Mouse (Mus musculus) MEL (cell line): ENCODE measurements at regions not wholly inside any gene's neighbourhood (a gene's known extent, or its start where the extent isn't known, plus 50 kb on each side); places are given as distances from the start of the nearest gene placed in this dataset.
"Not testable (repeated sequence)": the region's sequence is repeated elsewhere in the genome, so short reads cannot be mapped to it uniquely, and the experiment has no call there.

ENCODE experiments used
- DNase-seq: peaks from one replicate; pipeline ENCODE4 v3.0.0; 2011; ENCODE audit warnings: low read depth, low spot score
- H3K27ac ChIP-seq: 2 replicates; pipeline ENCODE4 v1.5.1; 2012; ENCODE audit warnings: low read depth, mild to moderate bottlenecking, control low read depth, low read length, moderate library complexity; ENCODE audit not compliant: control insufficient read depth
- H3K27me3 ChIP-seq, 2 experiments: fragments of 150-350 bp in 1 of 2; sonication (generic) in 1 of 2; 2 replicates each; pipeline ENCODE4 v1.6.1; 2012; ENCODE audit warnings: low read length in 2 of 2, mild to moderate bottlenecking in 2 of 2, improper control_type of control experiment in 1 of 2, moderate library complexity in 1 of 2; ENCODE audit not compliant: insufficient read depth in 2 of 2, control insufficient read depth in 1 of 2
- H3K36me3 ChIP-seq, 2 experiments: 2 replicates each; pipeline ENCODE4 v1.6.1; 2012 to 2014; ENCODE audit warnings: low read length in 2 of 2, improper control_type of control experiment in 1 of 2, inconsistent platforms in 1 of 2, mild to moderate bottlenecking in 1 of 2; ENCODE audit not compliant: insufficient read depth in 2 of 2, control insufficient read depth in 1 of 2
- H3K4me1 ChIP-seq, 2 experiments: fragments of 150-350 bp in 1 of 2; sonication (generic) in 1 of 2; 2 replicates each; pipeline ENCODE4 v1.6.1; 2012; ENCODE audit warnings: low read length in 2 of 2, improper control_type of control experiment in 1 of 2, mild to moderate bottlenecking in 1 of 2; ENCODE audit not compliant: insufficient read depth in 2 of 2, control insufficient read depth in 1 of 2
- H3K4me3 ChIP-seq, 2 experiments: fragments of 150-350 bp in 1 of 2; sonication (generic) in 1 of 2; 2 replicates each; pipeline ENCODE4 v1.5.1; 2012; ENCODE audit warnings: low read depth in 2 of 2, low read length in 2 of 2, mild to moderate bottlenecking in 2 of 2, moderate library complexity in 2 of 2, control low read depth in 1 of 2, improper control_type of control experiment in 1 of 2; ENCODE audit not compliant: control insufficient read depth in 1 of 2, insufficient read depth in 1 of 2
- H3K79me2 ChIP-seq: 2 replicates; pipeline ENCODE4 v1.6.1; 2012; ENCODE audit warnings: mild to moderate bottlenecking, low read length, moderate library complexity; ENCODE audit not compliant: control insufficient read depth, poor library complexity, insufficient read depth
- H3K9ac ChIP-seq: 2 replicates; pipeline ENCODE4 v1.6.1; 2012; ENCODE audit warnings: low read depth, mild to moderate bottlenecking, control low read depth, low read length, moderate library complexity; ENCODE audit not compliant: control insufficient read depth, poor library complexity, severe bottlenecking
- H3K9me3 ChIP-seq: fragments of 150-350 bp; sonication (generic); replicated peaks from 2 replicates; pipeline ENCODE4 v1.6.1; 2012; ENCODE audit warnings: mild to moderate bottlenecking, low read length, improper control_type of control experiment, moderate library complexity; ENCODE audit not compliant: insufficient read depth
- CHD2 ChIP-seq: IDR thresholded peaks from 2 replicates; pipeline ENCODE4 v1.6.1; 2011; ENCODE audit warnings: low read length, improper control_type of control experiment
- E2F4 ChIP-seq: IDR thresholded peaks from 2 replicates; pipeline ENCODE4 v1.6.1; 2011; ENCODE audit warnings: low read depth, low read length, improper control_type of control experiment, borderline replicate concordance
- EP300 ChIP-seq, 2 experiments: IDR thresholded peaks; 2 replicates each; pipeline ENCODE4 v1.6.1; 2011; ENCODE audit warnings: improper control_type of control experiment in 2 of 2, low read length in 2 of 2, low read depth in 1 of 2, mild to moderate bottlenecking in 1 of 2
- GABPA ChIP-seq: IDR thresholded peaks from 2 replicates; pipeline ENCODE4 v1.6.1; 2012; ENCODE audit warnings: low read depth, mild to moderate bottlenecking, inconsistent platforms, low read length, improper control_type of control experiment, moderate library complexity
- KAT2A ChIP-seq: conservative IDR thresholded peaks from 2 replicates; pipeline ENCODE4 v1.6.1; 2012; ENCODE audit warnings: low read depth, low read length, improper control_type of control experiment, inconsistent platforms
- MAFK ChIP-seq: IDR thresholded peaks from 2 replicates; pipeline ENCODE4 v1.6.1; 2011; ENCODE audit warnings: low read depth, mild to moderate bottlenecking, low read length, improper control_type of control experiment, borderline replicate concordance
- MAZ ChIP-seq: IDR thresholded peaks from 2 replicates; pipeline ENCODE4 v1.6.1; 2012; ENCODE audit warnings: low read depth, mild to moderate bottlenecking, inconsistent platforms, low read length, improper control_type of control experiment
- MEF2A ChIP-seq: IDR thresholded peaks from 2 replicates; pipeline ENCODE4 v1.6.1; 2014; ENCODE audit warnings: low read depth, mild to moderate bottlenecking, inconsistent platforms, low read length, improper control_type of control experiment; ENCODE audit not compliant: poor library complexity, insufficient replicate concordance, severe bottlenecking; ENCODE audit errors: extremely low read depth
- MYB ChIP-seq: IDR thresholded peaks from 2 replicates; pipeline ENCODE4 v1.6.1; 2011; ENCODE audit warnings: mild to moderate bottlenecking, low read depth, low read length, improper control_type of control experiment
- NELFE ChIP-seq: IDR thresholded peaks from 2 replicates; pipeline ENCODE4 v1.6.1; 2011; ENCODE audit warnings: low read depth, low read length, improper control_type of control experiment
- NRF1 ChIP-seq: IDR thresholded peaks from 2 replicates; pipeline ENCODE4 v1.6.1; 2014; ENCODE audit warnings: low read depth, mild to moderate bottlenecking, inconsistent platforms, low read length, improper control_type of control experiment, moderate library complexity; ENCODE audit not compliant: poor library complexity, insufficient read depth, severe bottlenecking
- POLR2A ChIP-seq, 2 experiments: IDR thresholded peaks; 2 replicates each; pipeline ENCODE4 v1.6.1; 2011 to 2012; ENCODE audit warnings: low read length in 2 of 2, mild to moderate bottlenecking in 2 of 2, control low read depth in 1 of 2, improper control_type of control experiment in 1 of 2, low read depth in 1 of 2, moderate library complexity in 1 of 2; ENCODE audit not compliant: control insufficient read depth in 1 of 2, insufficient read depth in 1 of 2, poor library complexity in 1 of 2
- RAD21 ChIP-seq: IDR thresholded peaks from 2 replicates; pipeline ENCODE4 v1.6.1; 2011; ENCODE audit warnings: mild to moderate bottlenecking, low read depth, low read length, improper control_type of control experiment
- SIN3A ChIP-seq: IDR thresholded peaks from 2 replicates; pipeline ENCODE4 v1.6.1; 2012; ENCODE audit warnings: low read length, improper control_type of control experiment, inconsistent platforms
- TAL1 ChIP-seq: IDR thresholded peaks from 2 replicates; pipeline ENCODE4 v1.6.1; 2012; ENCODE audit warnings: mild to moderate bottlenecking, inconsistent platforms, low read length, moderate library complexity, mixed read lengths
- TBP ChIP-seq: IDR thresholded peaks from 2 replicates; pipeline ENCODE4 v1.8.0; 2011; ENCODE audit warnings: low read depth, low read length, improper control_type of control experiment
- USF2 ChIP-seq, 2 experiments: IDR thresholded peaks; 2 replicates each; pipeline ENCODE4 v1.6.1; 2011 to 2012; ENCODE audit warnings: improper control_type of control experiment in 2 of 2, low read length in 2 of 2, borderline replicate concordance in 1 of 2, inconsistent platforms in 1 of 2, low read depth in 1 of 2, mild to moderate bottlenecking in 1 of 2; ENCODE audit not compliant: insufficient read depth in 1 of 2
- ZC3H11A ChIP-seq: IDR thresholded peaks from 2 replicates; pipeline ENCODE4 v1.6.1; 2012; ENCODE audit warnings: low read depth, mild to moderate bottlenecking, inconsistent platforms, low read length, improper control_type of control experiment
- ZKSCAN1 ChIP-seq: IDR thresholded peaks from 2 replicates; pipeline ENCODE4 v1.6.1; 2012; ENCODE audit warnings: low read depth, mild to moderate bottlenecking, inconsistent platforms, low read length, improper control_type of control experiment, moderate library complexity
- ZMIZ1 ChIP-seq: IDR thresholded peaks from 2 replicates; pipeline ENCODE4 v1.6.1; 2012; ENCODE audit warnings: low read depth, mild to moderate bottlenecking, inconsistent platforms, low read length, improper control_type of control experiment, moderate library complexity
- ZNF384 ChIP-seq: IDR thresholded peaks from 2 replicates; pipeline ENCODE4 v1.6.1; 2012; ENCODE audit warnings: low read depth, mild to moderate bottlenecking, inconsistent platforms, low read length, improper control_type of control experiment

DNA sequence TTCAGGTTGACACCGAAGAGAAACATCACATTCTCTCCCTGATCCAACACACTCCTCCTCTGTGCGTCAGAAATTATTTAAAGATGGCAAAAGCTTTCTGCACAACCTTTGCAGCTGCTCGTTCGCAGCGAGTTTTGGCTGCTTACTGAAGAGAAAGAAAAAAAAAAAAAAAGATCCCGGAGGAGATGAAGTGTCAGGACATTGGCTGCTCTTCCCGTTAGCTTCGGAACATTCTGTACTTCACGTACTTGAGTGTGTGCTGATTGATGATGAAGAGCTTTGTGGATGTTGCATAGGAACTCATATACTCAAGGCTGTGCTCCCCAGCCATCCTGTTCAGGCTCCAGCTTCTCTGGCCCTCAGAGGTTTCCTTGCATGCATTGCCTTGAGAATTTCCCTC is 162.5 kb upstream of the Peli2 start:
- H3K79me2 ChIP-seq = no peaks in the 10 kb centered on the region
- no peak for DNase-seq
- no peaks in the 10 kb centered on the region for H3K9me3 ChIP-seq
- no peaks in the 10 kb centered on the region for H3K27me3 ChIP-seq
- no peak for TF ChIP-seq CHD2
- no peak for TF ChIP-seq SIN3A
- TF ChIP-seq ZKSCAN1 = no peak
- no peak for TF ChIP-seq ZMIZ1
- no peak for TF ChIP-seq POLR2A (IDR thresholded peaks at IDR 0.05; ENCODE audit: control insufficient read depth in 1 of 2, insufficient read depth in 1 of 2, low read depth in 1 of 2, low read length in 2 of 2, poor library complexity in 1 of 2)
- no peak for TF ChIP-seq MAFK
- TF ChIP-seq ZC3H11A = no peak
- TF ChIP-seq MAZ = no peak
- TF ChIP-seq USF2 (IDR thresholded peaks at IDR 0.05; ENCODE audit: borderline replicate concordance in 1 of 2, insufficient read depth in 1 of 2, low read depth in 1 of 2, low read length in 2 of 2) = no peak
- no peak for TF ChIP-seq KAT2A
- no peak for TF ChIP-seq E2F4
- no peak for TF ChIP-seq MYB
- TF ChIP-seq ZNF384 = no peak
- no peak for TF ChIP-seq MEF2A
- no peak overlapping the region for H3K4me3 ChIP-seq
- no peaks in the 10 kb centered on the region for H3K4me1 ChIP-seq
- H3K27ac ChIP-seq = no peak overlapping the region
- no peak overlapping the region for H3K9ac ChIP-seq
- no peaks in the 10 kb centered on the region for H3K36me3 ChIP-seq

- Histone ChIP-seq H3K36me3 (no peaks in the 10 kb centered on the region), H3K4me3 (no peak overlapping the region), H3K9ac (no peak overlapping the region), H3K27me3 (no peaks in the 10 kb centered on the region), H3K79me2 (no peaks in the 10 kb centered on the region), H3K27ac (no peak overlapping the region), H3K9me3 (no peaks in the 10 kb centered on the region), H3K4me1 (no peaks in the 10 kb centered on the region)
- TF ChIP-seq ZKSCAN1 (no peak), SIN3A (no peak), NELFE (no peak), TBP (no peak), RAD21 (no peak), CHD2 (no peak), MEF2A (no peak), TAL1 (no peak), NRF1 (no peak), USF2 (IDR thresholded peaks at IDR 0.05; ENCODE audit: borderline replicate concordance in 1 of 2, insufficient read depth in 1 of 2, low read depth in 1 of 2, low read length in 2 of 2) (no peak), KAT2A (no peak), ZNF384 (no peak), GABPA (no peak), MYB (no peak), ZMIZ1 (no peak), MAFK (no peak), EP300 (IDR thresholded peaks at IDR 0.05; ENCODE audit: low read depth in 1 of 2, low read length in 2 of 2) (no peak)
- no peak for DNase-seq
Observed at GRCm38 (mm10) chr14:47959366-47960280, 161.0 kb upstream of the Peli2 start.

- H3K27ac ChIP-seq, H3K4me3 ChIP-seq, H3K27me3 ChIP-seq, DNase-seq, H3K79me2 ChIP-seq, H3K36me3 ChIP-seq, H3K9ac ChIP-seq, H3K9me3 ChIP-seq, H3K4me1 ChIP-seq: not testable (repeated sequence)
Observed at GRCm38 (mm10) chr14:47964806-47965205, 155.8 kb upstream of the Peli2 start.
